Mouse (Mus musculus) myocyte (in vitro differentiated cells): Measurements from ENCODE around the gene Myrip.
"Not testable (repeated sequence)": the region's sequence is repeated elsewhere in the genome, so short reads cannot be mapped to it uniquely, and the experiment has no call there.

Experiments
- CEBPB ChIP-seq: IDR thresholded peaks from 2 replicates; pipeline ENCODE4 v1.6.1; 2011; ENCODE audit warnings: mild to moderate bottlenecking, moderate library complexity; ENCODE audit not compliant: poor library complexity, insufficient read depth, severe bottlenecking
- MAX ChIP-seq: IDR thresholded peaks from one replicate; pipeline ENCODE4 v1.6.1; 2011; ENCODE audit warnings: low read depth, mild to moderate bottlenecking, control low read depth
- MYOD1 ChIP-seq, 3 experiments: IDR thresholded peaks; one replicate each; pipeline ENCODE4 v1.6.1; 2011; ENCODE audit warnings: control low read depth in 2 of 3, low read depth in 2 of 3, mild to moderate bottlenecking in 2 of 3, moderate library complexity in 1 of 3; ENCODE audit not compliant: insufficient read length in 2 of 3, control insufficient read depth in 1 of 3
- POLR2A ChIP-seq: IDR thresholded peaks from one replicate; pipeline ENCODE4 v1.6.1; 2011; ENCODE audit warnings: low read depth, mild to moderate bottlenecking, control low read depth, moderate library complexity; ENCODE audit not compliant: insufficient read length
- REST ChIP-seq: IDR thresholded peaks from one replicate; pipeline ENCODE4 v1.6.1; 2011; ENCODE audit warnings: mild to moderate bottlenecking, control low read depth, moderate library complexity; ENCODE audit not compliant: insufficient read depth, insufficient read length
- USF1 ChIP-seq: IDR thresholded peaks from one replicate; pipeline ENCODE4 v1.6.1; 2011; ENCODE audit warnings: low read depth, mild to moderate bottlenecking, control low read depth, moderate library complexity

- TF ChIP-seq POLR2A; MYOD1 (IDR thresholded peaks at IDR 0.05; ENCODE audit: control insufficient read depth in 1 of 3, insufficient read length in 2 of 3, low read depth in 2 of 3); REST; CEBPB; USF1; MAX: not testable (repeated sequence)
Measured at GRCm38 (mm10) chr9:120301213-120301612, at the start of gene Myrip.
